Mouse (Mus musculus) kidney, embryonic 16.5 days (tissue): ENCODE results near the gene Dscam. TPM values are rescaled to one million over a fixed set of nuclear protein-coding genes. Genes with fewer than 3 reads are reported as not detected.

Experiments used
- ATAC-seq: fragments of 200-750 bp; cut with Nextera tagmentation; 2 replicates; pipeline ENCODE4 v1.8.0; 2017; ENCODE audit warnings: moderate TSS enrichment; ENCODE audit not compliant: low FRiP score, low TSS enrichment
- H3K27ac ChIP-seq: fragments of 300-500 bp; sonication (generic); 2 replicates; pipeline ENCODE4 v1.5.1; 2014; ENCODE audit warnings: low read length
- H3K27me3 ChIP-seq: fragments of 300-500 bp; sonication (generic); 2 replicates; pipeline ENCODE4 v1.6.1; 2014; ENCODE audit warnings: low read length, control low read depth, mixed read lengths; ENCODE audit not compliant: insufficient read depth
- H3K36me3 ChIP-seq: fragments of 300-500 bp; sonication (generic); 2 replicates; pipeline ENCODE4 v1.6.1; 2014; ENCODE audit warnings: low read length, control low read depth, mixed read lengths; ENCODE audit not compliant: insufficient read depth
- H3K4me1 ChIP-seq: fragments of 300-500 bp; sonication (generic); 2 replicates; pipeline ENCODE4 v1.6.1; 2014; ENCODE audit warnings: low read length, control low read depth, mixed read lengths; ENCODE audit not compliant: insufficient read depth
- H3K4me2 ChIP-seq: fragments of 300-500 bp; sonication (generic); replicated peaks from 2 replicates; pipeline ENCODE4 v1.6.1; 2014; ENCODE audit warnings: low read depth, low read length
- H3K4me3 ChIP-seq: fragments of 300-500 bp; sonication (generic); 2 replicates; pipeline ENCODE4 v1.5.1; 2014; ENCODE audit warnings: mild to moderate bottlenecking, low read length
- H3K9ac ChIP-seq: fragments of 300-500 bp; sonication (generic); replicated peaks from 2 replicates; pipeline ENCODE4 v1.6.1; 2014; ENCODE audit warnings: low read length
- H3K9me3 ChIP-seq: fragments of 300-500 bp; sonication (generic); 2 replicates; pipeline ENCODE4 v1.6.1; 2016; ENCODE audit warnings: low read length, control low read depth
- WGBS: fragments of 180-500 bp; shearing (Covaris S2); extraction: QIAGEN DNeasy Blood & Tissue Kit; methylation state at CpG from one replicate; pipeline ENCODE4 v1.1.7; 2014; 5-methylcytosine and 5-hydroxymethylcytosine counted together
- polyA plus RNA-seq: library from polyadenylated mRNA; unstranded; fragments of >200 nt; fragmentation: Nextera tagmentation; extraction: Ambion mirVana; gene quantifications from 2 replicates; pipeline ENCODE4 v1.2.1, GENCODE M21; 2015

The Dscam gene
- polyA plus RNA-seq, 1 experiment from 2014 or later: 0.04 TPM

- Histone ChIP-seq H3K4me2 (no peak overlapping the region), H3K9me3 (no peaks in the 10 kb centered on the region), H3K4me3 (no peak overlapping the region), H3K27me3 (peaks cover 3% of the 10 kb centered on the region; the same call in 1 of the 2 replicates), H3K36me3 (no peaks in the 10 kb centered on the region), H3K9ac (no peak overlapping the region), H3K4me1 (no peaks in the 10 kb centered on the region), H3K27ac (no peak overlapping the region)
- ATAC-seq: no peak
- WGBS: 80% methylated on average over 3 of the region's 3 CpGs
Observed at GRCm38 (mm10) chr16:96640101-96640500, 530.5 kb downstream of the Dscam start.

- no peak for ATAC-seq
- Histone ChIP-seq H3K4me2 (no peak overlapping the region), H3K4me1 (no peaks in the 10 kb centered on the region), H3K9me3 (no peaks in the 10 kb centered on the region), H3K27ac (no peak overlapping the region), H3K4me3 (no peak overlapping the region), H3K36me3 (no peaks in the 10 kb centered on the region), H3K27me3 (peaks cover 3% of the 10 kb centered on the region; the same call in 1 of the 2 replicates), H3K9ac (no peak overlapping the region)
- 75% methylated on average over 2 of the region's 2 CpGs for WGBS
Observed at GRCm38 (mm10) chr16:96635916-96636315, 534.6 kb downstream of the Dscam start.

GRCm38 (mm10) chr16:96634791-96635143 lies 535.8 kb downstream of the Dscam start:
- no peaks in the 10 kb centered on the region for H3K9me3 ChIP-seq

GRCm38 (mm10) chr16:96634097-96634790 lies 536.3 kb downstream of the Dscam start:
- Histone ChIP-seq H3K27me3 (peaks cover 3% of the 10 kb centered on the region; the same call in 1 of the 2 replicates), H3K27ac (no peak overlapping the region), H3K4me1 (no peaks in the 10 kb centered on the region), H3K4me3 (no peak overlapping the region), H3K4me2 (no peak overlapping the region), H3K9ac (no peak overlapping the region), H3K36me3 (no peaks in the 10 kb centered on the region), H3K9me3 (no peaks in the 10 kb centered on the region)
- 83% methylated on average over 4 of the region's 4 CpGs for WGBS
- no peak for ATAC-seq

More at GRCm38 (mm10) chr16:96634791-96635143, 535.8 kb downstream of the Dscam start:
- Histone ChIP-seq H3K4me1 (no peaks in the 10 kb centered on the region), H3K4me2 (no peak overlapping the region), H3K9ac (no peak overlapping the region), H3K36me3 (no peaks in the 10 kb centered on the region), H3K27ac (no peak overlapping the region), H3K4me3 (no peak overlapping the region), H3K27me3 (peaks cover 3% of the 10 kb centered on the region; the same call in 1 of the 2 replicates)
- ATAC-seq: no peak

- H3K4me1 ChIP-seq: no peaks in the 10 kb centered on the region
- no peak for ATAC-seq
- 59% methylated on average over 7 of the region's 7 CpGs for WGBS
- H3K27me3 ChIP-seq: no peaks in the 10 kb centered on the region
- no peak overlapping the region for H3K4me2 ChIP-seq
- no peak overlapping the region for H3K27ac ChIP-seq
- no peaks in the 10 kb centered on the region for H3K9me3 ChIP-seq
- H3K4me3 ChIP-seq: no peak overlapping the region
- H3K36me3 ChIP-seq: no peaks in the 10 kb centered on the region
- H3K9ac ChIP-seq: no peak overlapping the region
Observed at GRCm38 (mm10) chr16:96630241-96630640, 540.3 kb downstream of the Dscam start.

GRCm38 (mm10) chr16:96629623-96630022 lies 540.9 kb downstream of the Dscam start:
- WGBS: 53% methylated on average over 5 of the region's 5 CpGs
- Histone ChIP-seq H3K4me1 (no peaks in the 10 kb centered on the region), H3K27ac (no peak overlapping the region), H3K36me3 (no peaks in the 10 kb centered on the region), H3K4me2 (no peak overlapping the region), H3K9ac (no peak overlapping the region), H3K4me3 (no peak overlapping the region), H3K27me3 (no peaks in the 10 kb centered on the region), H3K9me3 (no peaks in the 10 kb centered on the region)
- no peak for ATAC-seq

GRCm38 (mm10) chr16:96625468-96625867 lies 545.1 kb downstream of the Dscam start:
- no peaks in the 10 kb centered on the region for H3K4me1 ChIP-seq
- no peaks in the 10 kb centered on the region for H3K27me3 ChIP-seq
- H3K36me3 ChIP-seq: no peaks in the 10 kb centered on the region
- H3K4me3 ChIP-seq: no peak overlapping the region
- no peaks in the 10 kb centered on the region for H3K9me3 ChIP-seq
- 43% methylated on average over 4 of the region's 4 CpGs for WGBS
- H3K27ac ChIP-seq: no peak overlapping the region
- no peak for ATAC-seq
- H3K9ac ChIP-seq: no peak overlapping the region
- no peak overlapping the region for H3K4me2 ChIP-seq

- no peak overlapping the region for H3K9ac ChIP-seq
- no peaks in the 10 kb centered on the region for H3K27me3 ChIP-seq
- no peak overlapping the region for H3K4me3 ChIP-seq
- no peaks in the 10 kb centered on the region for H3K36me3 ChIP-seq
- no peak for ATAC-seq
- 67% methylated on average over 7 of the region's 7 CpGs for WGBS
- no peak overlapping the region for H3K27ac ChIP-seq
- no peaks in the 10 kb centered on the region for H3K9me3 ChIP-seq
- no peaks in the 10 kb centered on the region for H3K4me1 ChIP-seq
- H3K4me2 ChIP-seq: no peak overlapping the region
Observed at GRCm38 (mm10) chr16:96624570-96625411, 545.8 kb downstream of the Dscam start.

GRCm38 (mm10) chr16:96620861-96621260 lies 549.7 kb downstream of the Dscam start:
- no peak for ATAC-seq
- WGBS: 86% methylated on average over 6 of the region's 6 CpGs
- Histone ChIP-seq H3K36me3 (no peaks in the 10 kb centered on the region), H3K9me3 (no peaks in the 10 kb centered on the region), H3K27me3 (0 out of 2 replicates have a peak, but pooled peaks cover 5% of the 10 kb centered on the region), H3K4me1 (no peaks in the 10 kb centered on the region), H3K9ac (no peak overlapping the region), H3K4me2 (no peak overlapping the region), H3K27ac (no peak overlapping the region), H3K4me3 (no peak overlapping the region)

GRCm38 (mm10) chr16:96620402-96620801 lies 550.1 kb downstream of the Dscam start:
- Histone ChIP-seq H3K27me3 (peaks cover 8% of the 10 kb centered on the region; the same call in 1 of the 2 replicates), H3K4me1 (no peaks in the 10 kb centered on the region), H3K36me3 (no peaks in the 10 kb centered on the region), H3K4me3 (no peak overlapping the region), H3K9me3 (no peaks in the 10 kb centered on the region), H3K9ac (no peak overlapping the region), H3K4me2 (no peak overlapping the region), H3K27ac (no peak overlapping the region)
- no peak for ATAC-seq
- 85% methylated on average over 5 of the region's 5 CpGs for WGBS
